Mouse (Mus musculus): ENCODE results near the gene Tmem242. TPM values are rescaled to one million over a fixed set of nuclear protein-coding genes. Genes with fewer than 3 reads are reported as not detected.

Tmem242 gene
- polyA plus RNA-seq, 1 experiment from 2014 or later, result 131 TPM

- no peak for ATAC-seq (ENCODE audit: insufficient number of reproducible peaks, insufficient read depth, low FRiP score, low TSS enrichment)
- Histone ChIP-seq H3K27me3 (no peaks in the 10 kb centered on the region), H3K4me1 (no peaks in the 10 kb centered on the region), H3K4me3 (no peak overlapping the region), H3K4me2 (replicated peaks) (no peak overlapping the region), H3K9me3 (no peaks in the 10 kb centered on the region), H3K36me3 (no peaks in the 10 kb centered on the region), H3K27ac (no peak overlapping the region), H3K9ac (no peak overlapping the region)
- WGBS, result 76% methylated on average over 7 of the region's 7 CpGs
Observed at GRCm38 (mm10) chr17:5371521-5371920, 68.5 kb downstream of the Tmem242 start.

- Histone ChIP-seq H3K27me3 (no peaks in the 10 kb centered on the region), H3K9me3 (no peaks in the 10 kb centered on the region), H3K4me1 (no peaks in the 10 kb centered on the region), H3K36me3 (no peaks in the 10 kb centered on the region), H3K9ac (no peak overlapping the region), H3K4me3 (no peak overlapping the region), H3K4me2 (replicated peaks) (no peak overlapping the region), H3K27ac (no peak overlapping the region)
- ATAC-seq (ENCODE audit: insufficient number of reproducible peaks, insufficient read depth, low FRiP score, low TSS enrichment), result no peak
- 84% methylated on average over 4 of the region's 4 CpGs for WGBS
Observed at GRCm38 (mm10) chr17:5371032-5371431, 69.0 kb downstream of the Tmem242 start.

- no peak for ATAC-seq (ENCODE audit: insufficient number of reproducible peaks, insufficient read depth, low FRiP score, low TSS enrichment)
- Histone ChIP-seq H3K4me2 (replicated peaks) (no peak overlapping the region), H3K4me3 (no peak overlapping the region), H3K27ac (no peak overlapping the region), H3K4me1 (no peaks in the 10 kb centered on the region), H3K36me3 (no peaks in the 10 kb centered on the region), H3K27me3 (no peaks in the 10 kb centered on the region), H3K9ac (no peak overlapping the region), H3K9me3 (no peaks in the 10 kb centered on the region)
- WGBS, result 80% methylated on average over 8 of the region's 8 CpGs
Observed at GRCm38 (mm10) chr17:5365992-5366398, 74.1 kb downstream of the Tmem242 start.

Small RNA genes lying within 50 kb of the gene (microRNA-seq; reads per million reads assigned to microRNA genes)
- gene Gm22475, result not detected

Other genes starting within 250 kb of the Tmem242 start
- gene Ldhal6b, start 21.5 kb downstream of the Tmem242 start, polyA plus RNA-seq (2016; fragmentation: Nextera tagmentation; extraction: Ambion mirVana), result 0.18 TPM in 1 of 2 replicates, not detected in the other
- gene Zdhhc14, start 52.3 kb upstream of the Tmem242 start, polyA plus RNA-seq (2016; fragmentation: Nextera tagmentation; extraction: Ambion mirVana), result 3.8 and 4.0 TPM in 2 replicates